Comparison of ENCODE assay signal across 16 mouse cellular contexts in the genomic region with DNA sequence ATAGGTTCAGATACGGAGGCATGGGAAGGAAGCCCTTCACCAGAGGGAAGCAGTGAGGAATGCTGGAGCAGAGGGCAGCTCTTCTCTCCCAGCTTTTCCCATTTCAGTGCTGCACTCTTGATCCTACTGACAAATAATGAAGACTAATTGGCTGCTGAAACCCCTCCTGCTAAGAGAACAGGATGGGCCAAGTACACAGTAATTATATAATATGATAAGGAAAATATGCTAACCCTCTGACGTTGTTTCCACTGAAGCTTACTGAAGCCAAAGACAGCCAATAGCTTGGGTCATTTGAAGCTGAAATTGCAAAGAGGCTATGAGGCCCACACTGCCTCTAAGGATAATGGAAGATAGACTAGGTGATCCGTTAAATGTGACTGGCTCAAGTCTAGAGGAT.
"Had no signal": no experiment of that assay in that cellular context is flagged by ENCODE, and none has a peak within 500 bp of the region (broad histone marks: within the 10 kb centered on the region; RNA-seq: fewer than 3 reads in every experiment).

No protein-coding gene starts in this region.

- DNase-seq: kidney, adult 2 months; kidney, postnatal 10 days; kidney, postnatal 4 days; left cerebral cortex, postnatal 4 days; liver, embryonic 13.5 days; lung, postnatal 36 days; thymus, adult 18-20 months; thymus, postnatal 36 days had no signal

- H3K4me2 ChIP-seq: limb, embryonic 12.5 days; limb, embryonic 15.5 days; liver, embryonic 13.5 days; midbrain, embryonic 13.5 days; neural tube, embryonic 12.5 days; neural tube, embryonic 15.5 days had no signal

- H3K36me3 ChIP-seq: limb, embryonic 12.5 days; limb, embryonic 15.5 days; liver, embryonic 13.5 days; midbrain, embryonic 10.5 days; midbrain, embryonic 13.5 days; neural tube, embryonic 12.5 days; neural tube, embryonic 15.5 days had no signal

- H3K27me3 ChIP-seq: limb, embryonic 12.5 days; limb, embryonic 15.5 days; liver, embryonic 13.5 days; megakaryocyte, embryonic 14.5 days; midbrain, embryonic 13.5 days; neural tube, embryonic 12.5 days; neural tube, embryonic 15.5 days had no signal

- H3K9ac ChIP-seq: limb, embryonic 12.5 days; limb, embryonic 15.5 days; liver, embryonic 13.5 days; midbrain, embryonic 13.5 days; neural tube, embryonic 12.5 days; neural tube, embryonic 15.5 days had no signal

- H3K27ac ChIP-seq: limb, embryonic 12.5 days; limb, embryonic 15.5 days; liver, embryonic 13.5 days; midbrain, embryonic 10.5 days; midbrain, embryonic 13.5 days; neural tube, embryonic 12.5 days; neural tube, embryonic 15.5 days had no signal

- H3K9me3 ChIP-seq: limb, embryonic 12.5 days; limb, embryonic 15.5 days; liver, embryonic 13.5 days; megakaryocyte, embryonic 14.5 days; midbrain, embryonic 10.5 days; midbrain, embryonic 13.5 days; neural tube, embryonic 12.5 days; neural tube, embryonic 15.5 days had no signal

- H3K4me3 ChIP-seq: limb, embryonic 12.5 days; limb, embryonic 15.5 days; liver, embryonic 13.5 days; megakaryocyte, embryonic 14.5 days; midbrain, embryonic 10.5 days; midbrain, embryonic 13.5 days; neural tube, embryonic 12.5 days; neural tube, embryonic 15.5 days had no signal

- ATAC-seq: intestine, postnatal 0 days; midbrain, embryonic 13.5 days had no signal

- H3K4me1 ChIP-seq: limb, embryonic 12.5 days; limb, embryonic 15.5 days; liver, embryonic 13.5 days; megakaryocyte, embryonic 14.5 days; midbrain, embryonic 10.5 days; midbrain, embryonic 13.5 days; neural tube, embryonic 12.5 days; neural tube, embryonic 15.5 days had no signal
